In genomic region chr1:62991021-62991420, GRCm38 (mm10) we compare ENCODE assay signal across 21 mouse cellular contexts.
"Had no signal": no experiment of that assay in that cellular context is flagged by ENCODE, and none has a peak within 500 bp of the region (broad histone marks: within the 10 kb centered on the region; RNA-seq: fewer than 3 reads in every experiment).

No protein-coding gene starts in this region.

- H3K4me3 ChIP-seq: liver, embryonic 15.5 days; lung, embryonic 15.5 days; midbrain, embryonic 10.5 days; midbrain, embryonic 12.5 days; myocyte; neural tube, embryonic 13.5 days; neural tube, embryonic 15.5 days; stomach, embryonic 15.5 days had no signal

- H3K4me1 ChIP-seq: lung, embryonic 15.5 days; neural tube, embryonic 13.5 days; stomach, embryonic 15.5 days had no signal

- ATAC-seq: liver, postnatal 0 days; lung, postnatal 0 days; midbrain, embryonic 16.5 days had no signal

- H3K27ac ChIP-seq: liver, embryonic 15.5 days; lung, embryonic 15.5 days; macrophage; midbrain, embryonic 10.5 days; midbrain, embryonic 12.5 days; neural tube, embryonic 13.5 days; neural tube, embryonic 15.5 days; stomach, embryonic 15.5 days; stomach, postnatal 0 days had no signal

- H3K27me3 ChIP-seq: liver, embryonic 15.5 days; lung, embryonic 15.5 days; midbrain, embryonic 12.5 days; neural tube, embryonic 13.5 days; neural tube, embryonic 15.5 days; stomach, embryonic 15.5 days had no signal

- H3K9ac ChIP-seq: liver, embryonic 15.5 days; liver, postnatal 0 days; lung, embryonic 15.5 days; midbrain, embryonic 12.5 days; neural tube, embryonic 13.5 days; neural tube, embryonic 15.5 days; stomach, embryonic 15.5 days had no signal

- H3K4me2 ChIP-seq: liver, embryonic 15.5 days; lung, embryonic 15.5 days; midbrain, embryonic 12.5 days; neural tube, embryonic 13.5 days; neural tube, embryonic 15.5 days; stomach, embryonic 15.5 days had no signal

- H3K36me3 ChIP-seq: liver, embryonic 15.5 days; lung, embryonic 15.5 days; midbrain, embryonic 10.5 days; midbrain, embryonic 12.5 days; neural tube, embryonic 13.5 days; neural tube, embryonic 15.5 days; stomach, embryonic 15.5 days had no signal

- H3K9me3 ChIP-seq: liver, embryonic 15.5 days; lung, embryonic 15.5 days; midbrain, embryonic 10.5 days; midbrain, embryonic 12.5 days; neural tube, embryonic 13.5 days; neural tube, embryonic 15.5 days; stomach, embryonic 15.5 days had no signal

- DNase-seq: liver, postnatal 0 days; lung, adult 2 months; lung, postnatal 14 days; lung, postnatal 36 days; midbrain, embryonic 14.5 days; retina, postnatal 1 day; right cerebral cortex, adult 18-20 months; thymus, adult 2 months; thymus, postnatal 36 days had no signal
